Mouse (Mus musculus): ENCODE data around the gene Sf3b4. TPM values are rescaled to one million over a fixed set of nuclear protein-coding genes. Genes with fewer than 3 reads are reported as not detected.
"Not testable (repeated sequence)": the region's sequence is repeated elsewhere in the genome, so short reads cannot be mapped to it uniquely, and the experiment has no call there.

Gene Sf3b4
- polyA plus RNA-seq, 2 experiments from 2014 or later: 53.4 to 58.5 TPM

- ATAC-seq: not testable (repeated sequence)
Observed at GRCm38 (mm10) chr3:96220131-96220764, 48.1 kb downstream of the Sf3b4 start.

GRCm38 (mm10) chr3:96220765-96221639 is 48.9 kb downstream of the Sf3b4 start, which contains the start of the genes Hist2h2ac and Hist2h2be:
TSS of gene Hist2h2ac (minus strand) at chr3:96220880.
TSS of gene Hist2h2be (plus strand) at chr3:96221119.
- peak; percentile 75 for ATAC-seq

DNA sequence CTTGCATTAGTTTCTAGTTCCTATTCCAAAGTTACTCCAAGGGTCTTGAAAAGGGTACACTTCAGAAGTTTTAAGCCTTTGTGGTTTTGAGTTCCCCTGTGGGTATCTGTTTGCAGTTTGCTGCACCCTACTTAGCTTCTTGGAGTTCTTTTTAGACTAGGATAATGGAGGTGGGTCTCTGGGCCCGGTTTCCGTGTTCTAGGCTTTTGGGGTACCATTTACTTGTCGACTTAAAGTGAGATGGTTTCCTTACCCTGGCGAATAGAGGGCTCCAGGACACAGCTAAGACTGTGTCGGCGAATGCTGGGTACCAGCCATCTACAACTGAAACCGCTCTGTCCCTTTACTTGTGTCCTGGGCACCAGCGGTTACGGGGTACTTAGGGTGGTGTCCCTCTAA is 49.5 kb downstream of the Sf3b4 start:
- ATAC-seq: no peak

DNA sequence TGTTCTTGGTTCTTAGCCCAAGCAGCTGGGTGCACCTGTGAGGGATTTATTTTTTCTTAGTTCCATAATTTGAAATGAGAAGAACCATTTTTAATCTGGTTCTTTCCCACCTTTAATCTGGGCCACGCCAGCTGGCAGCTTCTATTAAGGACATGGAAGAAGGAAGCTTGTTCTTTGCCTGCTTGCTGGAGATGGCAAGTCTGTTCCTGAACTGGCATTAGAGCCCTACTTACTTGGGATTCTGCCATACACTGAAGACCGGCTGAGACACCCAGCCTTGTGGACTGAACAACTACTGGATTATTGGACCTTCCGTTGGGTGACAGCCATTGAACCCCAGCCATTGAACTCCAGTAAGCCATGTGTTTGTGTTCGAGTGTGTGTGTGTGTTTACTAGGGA is 50.6 kb downstream of the Sf3b4 start:
- no peak for ATAC-seq

GRCm38 (mm10) chr3:96225421-96225820 is 53.3 kb downstream of the Sf3b4 start:
- no peak for ATAC-seq

Other genes with a start within 250 kb of the Sf3b4 start
- gene Anp32e, start 243.1 kb upstream of the Sf3b4 start, polyA plus RNA-seq (2017; shearing (Covaris generic)): 100 to 1,000 TPM; 162 to 241 TPM
- 10 to 100 TPM in 1 of 2 experiments, 1 to 10 TPM in 1; 9.8 to 10.1 TPM for gene Plekho1, start 176.3 kb upstream of the Sf3b4 start, polyA plus RNA-seq (2017; shearing (Covaris generic))
- gene Vps45, start 113.9 kb upstream of the Sf3b4 start, polyA plus RNA-seq (2017; shearing (Covaris generic)): 10 to 100 TPM; 22.2 to 24.3 TPM
- gene Otud7b, start 67.8 kb upstream of the Sf3b4 start, polyA plus RNA-seq (2017; shearing (Covaris generic)): 10 to 100 TPM in 1 of 2 experiments, 1 to 10 TPM in 1; 9.1 to 13.3 TPM
- gene Mtmr11, start 10.3 kb upstream of the Sf3b4 start, polyA plus RNA-seq (2017; shearing (Covaris generic)): 1 to 10 TPM; 2.3 to 2.4 TPM
- 1 to 10 TPM in 1 of 2 experiments, under 1 TPM in 1; 0.80 to 2.0 TPM for gene Sv2a, start 8.8 kb downstream of the Sf3b4 start, polyA plus RNA-seq (2017; shearing (Covaris generic))
- gene Bola1, start 47.4 kb downstream of the Sf3b4 start, polyA plus RNA-seq (2017; shearing (Covaris generic)): 10 to 100 TPM; 30.5 to 33.8 TPM
- not detected for gene Hist2h2ab, start 47.5 kb downstream of the Sf3b4 start, polyA plus RNA-seq (2017; shearing (Covaris generic))
- gene Hist2h2ac, start 48.5 kb downstream of the Sf3b4 start, polyA plus RNA-seq (2017; shearing (Covaris generic)): 1 to 10 TPM; 5.5 to 5.8 TPM
- 1 to 10 TPM; 1.6 to 2.6 TPM for gene Hist2h2be, start 48.8 kb downstream of the Sf3b4 start, polyA plus RNA-seq (2017; shearing (Covaris generic))
- not detected for gene Hist2h3c2, start 66.8 kb downstream of the Sf3b4 start, polyA plus RNA-seq (2017; shearing (Covaris generic))
- 10 to 100 TPM; 32.4 to 55.4 TPM for gene Hist2h2aa2, start 67.9 kb downstream of the Sf3b4 start, polyA plus RNA-seq (2017; shearing (Covaris generic))
- gene Hist2h2aa1, start 73.2 kb downstream of the Sf3b4 start, polyA plus RNA-seq (2017; shearing (Covaris generic)): 10 to 100 TPM in 1 of 2 experiments, not detected in 1; 21.7 TPM
- not detected for gene Hist2h3c1, start 74.4 kb downstream of the Sf3b4 start, polyA plus RNA-seq (2017; shearing (Covaris generic))
- gene Hist2h4, start 91.0 kb downstream of the Sf3b4 start, polyA plus RNA-seq (2017; shearing (Covaris generic)): 1 to 10 TPM; 7.0 to 7.1 TPM
- gene Hist2h3b, start 96.3 kb downstream of the Sf3b4 start, polyA plus RNA-seq (2017; shearing (Covaris generic)): 1 to 10 TPM; 7.4 to 9.9 TPM
- gene Hist2h2bb, start 97.4 kb downstream of the Sf3b4 start, polyA plus RNA-seq (2017; shearing (Covaris generic)): 1 to 10 TPM; 6.3 to 8.4 TPM
- gene Fcgr1, start 121.6 kb downstream of the Sf3b4 start, polyA plus RNA-seq (2017; shearing (Covaris generic)): under 1 TPM in 1 of 2 experiments, not detected in 1; 0.46 TPM